Mouse (Mus musculus) intestine, embryonic 14.5 days (tissue): ENCODE results near the gene Lmod3. TPM values are rescaled to one million over a fixed set of nuclear protein-coding genes. Genes with fewer than 3 reads are reported as not detected.

Experiments used
- ATAC-seq: fragments of 200-750 bp; cut with Nextera tagmentation; replicated peaks from 2 replicates; pipeline ENCODE4 v1.8.0; 2017; ENCODE audit warnings: low read depth, moderate number of reproducible peaks, moderate TSS enrichment, moderate library complexity; ENCODE audit not compliant: low FRiP score, low TSS enrichment
- DNase-seq: peaks from one replicate; pipeline ENCODE4 v3.0.0-alpha.2; 2018; ENCODE audit warnings: low spot score
- H3K27ac ChIP-seq: fragments of 300-500 bp; sonication (generic); 2 replicates; pipeline ENCODE4 v1.5.1; 2014; ENCODE audit warnings: low read depth, mild to moderate bottlenecking, control low read depth
- H3K27me3 ChIP-seq: fragments of 300-500 bp; sonication (generic); replicated peaks from 2 replicates; pipeline ENCODE4 v1.6.1; 2014; ENCODE audit warnings: low read length, control low read depth; ENCODE audit not compliant: control insufficient read depth, insufficient read depth
- H3K36me3 ChIP-seq: fragments of 300-500 bp; sonication (generic); 2 replicates; pipeline ENCODE4 v1.6.1; 2014; ENCODE audit warnings: low read length, control low read depth; ENCODE audit not compliant: control insufficient read depth, insufficient read depth
- H3K4me1 ChIP-seq: fragments of 300-500 bp; sonication (generic); replicated peaks from 2 replicates; pipeline ENCODE4 v1.6.1; 2014; ENCODE audit warnings: low read length, control low read depth, mixed read lengths; ENCODE audit not compliant: control insufficient read depth, insufficient read depth
- H3K4me2 ChIP-seq: fragments of 300-500 bp; sonication (generic); 2 replicates; pipeline ENCODE4 v1.6.1; 2014; ENCODE audit warnings: low read length
- H3K4me3 ChIP-seq: fragments of 300-500 bp; sonication (generic); 2 replicates; pipeline ENCODE4 v1.5.1; 2014; ENCODE audit warnings: low read depth, low read length, control low read depth, mixed read lengths
- H3K9ac ChIP-seq: fragments of 300-500 bp; sonication (generic); 2 replicates; pipeline ENCODE4 v1.6.1; 2014; ENCODE audit warnings: mild to moderate bottlenecking, low read length
- H3K9me3 ChIP-seq: fragments of 300-500 bp; sonication (generic); 2 replicates; pipeline ENCODE4 v1.6.1; 2016; ENCODE audit warnings: low read length, control low read depth; ENCODE audit not compliant: control insufficient read depth
- WGBS: fragments of 180-500 bp; shearing (Covaris S2); extraction: QIAGEN DNeasy Blood & Tissue Kit; methylation state at CpG from one replicate; pipeline ENCODE4 v1.1.7; 2014; 5-methylcytosine and 5-hydroxymethylcytosine counted together
- polyA plus RNA-seq: library from polyadenylated mRNA; unstranded; fragments of >200 nt; fragmentation: Nextera tagmentation; extraction: Ambion mirVana; gene quantifications from 2 replicates; pipeline ENCODE4 v1.2.1, GENCODE M21; 2014

The Lmod3 gene
- polyA plus RNA-seq, 1 experiment from 2014 or later, result 0.11 TPM

DNA sequence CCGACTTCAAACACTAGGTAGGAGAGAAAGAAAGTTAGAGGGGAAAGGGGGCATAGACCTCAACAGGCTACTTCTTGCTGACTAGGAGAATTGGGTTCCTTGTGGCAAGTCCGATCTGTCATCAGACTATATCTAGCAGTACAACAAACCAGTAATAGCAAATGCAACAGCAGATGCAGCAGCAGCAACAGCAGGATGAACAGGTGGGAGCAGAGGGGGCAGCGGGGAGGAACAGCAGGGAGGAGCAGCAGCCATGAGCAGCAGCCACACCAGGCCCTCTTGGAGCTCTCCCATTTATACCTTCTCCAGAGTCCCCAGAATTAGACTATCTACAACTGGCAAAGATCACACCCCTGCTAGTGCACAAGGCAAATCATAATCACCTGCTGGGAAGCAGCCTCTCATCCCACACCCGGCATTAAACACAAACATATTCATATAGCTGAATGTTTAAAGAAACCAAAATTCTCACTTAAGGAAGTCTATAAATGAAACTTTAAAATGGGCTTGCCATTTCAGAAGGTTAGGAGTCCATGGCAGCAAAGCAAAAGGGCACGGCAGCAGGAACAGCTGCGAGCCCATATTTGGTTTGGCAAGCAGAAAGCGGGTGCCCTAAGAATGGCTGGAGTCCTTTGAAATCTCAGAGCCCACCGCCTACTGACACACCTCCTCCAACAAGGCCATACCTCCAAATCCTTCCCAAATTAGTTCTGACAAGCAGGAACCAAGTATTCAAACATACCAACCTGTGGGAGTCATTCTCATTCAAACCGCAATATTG is 25.3 kb downstream of the Lmod3 start:
- DNase-seq (no peak), ATAC-seq (no peak)
- H3K36me3 ChIP-seq, result peaks cover 21% of the 10 kb centered on the region
- H3K4me1 ChIP-seq, result peaks cover 1% of the 10 kb centered on the region; the same call in 1 of the 2 replicates
- H3K27me3 ChIP-seq, result no peaks in the 10 kb centered on the region
- H3K9me3 ChIP-seq, result no peaks in the 10 kb centered on the region
- H3K27ac ChIP-seq, result no peak overlapping the region
- H3K4me3 ChIP-seq, result no peak overlapping the region
- H3K9ac ChIP-seq, result no peak overlapping the region
- H3K4me2 ChIP-seq, result no peak overlapping the region
- WGBS, result 96% methylated on average over 9 of the region's 9 CpGs

- ATAC-seq, result no peak
- Histone ChIP-seq H3K4me3 (no peak overlapping the region), H3K4me1 (peaks cover 6% of the 10 kb centered on the region; the same call in 1 of the 2 replicates), H3K36me3 (peaks cover 16% of the 10 kb centered on the region), H3K27me3 (no peaks in the 10 kb centered on the region), H3K9ac (no peak overlapping the region), H3K27ac (no peak overlapping the region), H3K9me3 (no peaks in the 10 kb centered on the region), H3K4me2 (no peak overlapping the region)
- 43% methylated on average over 1 of the region's 1 CpGs for WGBS
- no peak for DNase-seq
Measured at GRCm38 (mm10) chr6:97226083-97226491, 26.5 kb downstream of the Lmod3 start.

GRCm38 (mm10) chr6:97224505-97224904 is 28.1 kb downstream of the Lmod3 start:
- H3K27me3 ChIP-seq, result no peaks in the 10 kb centered on the region
- WGBS, result 96% methylated on average over 8 of the region's 8 CpGs
- peaks cover 6% of the 10 kb centered on the region; the same call in 1 of the 2 replicates for H3K4me1 ChIP-seq
- DNase-seq, result no peak
- H3K9me3 ChIP-seq, result no peaks in the 10 kb centered on the region
- no peak overlapping the region for H3K27ac ChIP-seq
- peaks cover 1% of the 10 kb centered on the region; the same call in 1 of the 2 replicates for H3K36me3 ChIP-seq
- no peak for ATAC-seq
- H3K4me3 ChIP-seq, result no peak overlapping the region
- no peak overlapping the region for H3K9ac ChIP-seq
- no peak overlapping the region for H3K4me2 ChIP-seq

DNA sequence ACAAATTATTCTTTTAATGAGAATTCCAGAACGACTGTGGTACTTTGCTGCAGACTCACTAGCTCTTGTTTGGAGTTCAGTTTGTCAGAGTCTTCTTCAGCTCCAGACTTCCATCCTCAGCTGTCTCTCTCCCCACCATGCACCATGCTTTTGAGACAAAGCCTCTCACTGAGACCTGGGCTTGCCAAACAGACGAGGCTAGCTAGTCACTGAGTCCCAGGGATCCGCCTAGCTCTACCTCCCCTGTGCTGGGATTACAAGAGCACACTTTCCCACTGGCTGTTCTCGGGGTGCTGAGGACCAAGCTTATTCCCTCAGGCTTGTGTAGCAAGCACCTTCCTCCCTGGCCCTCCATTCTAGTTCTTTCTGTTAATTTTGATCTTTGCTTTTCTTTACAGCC is 29.0 kb downstream of the Lmod3 start:
- ATAC-seq, result no peak
- no peak overlapping the region for H3K4me2 ChIP-seq
- H3K36me3 ChIP-seq, result no peaks in the 10 kb centered on the region; the same call in 1 of the 2 replicates
- H3K9me3 ChIP-seq, result no peaks in the 10 kb centered on the region
- no peak for DNase-seq
- H3K27me3 ChIP-seq, result no peaks in the 10 kb centered on the region
- no peak overlapping the region for H3K4me3 ChIP-seq
- H3K9ac ChIP-seq, result no peak overlapping the region
- peaks cover 6% of the 10 kb centered on the region; the same call in 1 of the 2 replicates for H3K4me1 ChIP-seq
- 80% methylated on average over 4 of the region's 4 CpGs for WGBS
- no peak overlapping the region for H3K27ac ChIP-seq

- no peak overlapping the region for H3K4me2 ChIP-seq
- H3K4me1 ChIP-seq, result peaks cover 6% of the 10 kb centered on the region; the same call in 1 of the 2 replicates
- ATAC-seq (no peak), DNase-seq (no peak)
- H3K9me3 ChIP-seq, result no peaks in the 10 kb centered on the region
- H3K27me3 ChIP-seq, result no peaks in the 10 kb centered on the region
- H3K9ac ChIP-seq, result no peak overlapping the region
- WGBS, result 47% methylated on average over 5 of the region's 5 CpGs
- H3K36me3 ChIP-seq, result no peaks in the 10 kb centered on the region; the same call in 1 of the 2 replicates
- no peak overlapping the region for H3K4me3 ChIP-seq
- H3K27ac ChIP-seq, result no peak overlapping the region
Measured at GRCm38 (mm10) chr6:97222931-97223467, 29.6 kb downstream of the Lmod3 start.

DNA sequence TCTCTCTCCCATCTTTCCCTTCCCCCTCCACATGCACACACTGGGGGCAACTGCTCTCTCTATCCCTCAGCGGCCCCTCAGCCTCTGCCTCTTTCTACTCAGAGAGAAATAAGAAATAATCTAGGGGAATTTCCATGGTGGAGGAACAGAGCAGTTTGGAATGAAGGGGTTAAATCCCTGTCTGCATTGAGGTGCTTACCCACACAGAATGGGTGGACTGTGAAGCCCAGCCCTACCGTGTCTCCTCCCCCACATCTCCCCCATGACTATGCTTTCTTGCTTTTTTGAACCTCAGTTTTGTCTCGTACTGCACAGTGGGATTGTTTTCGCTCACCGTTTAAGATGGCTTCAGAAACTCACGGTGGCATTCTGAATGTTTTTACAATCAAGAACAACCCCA is 30.2 kb downstream of the Lmod3 start:
- H3K9me3 ChIP-seq, result no peaks in the 10 kb centered on the region
- DNase-seq, result no peak
- H3K36me3 ChIP-seq, result no peaks in the 10 kb centered on the region; the same call in 1 of the 2 replicates
- 63% methylated on average over 6 of the region's 6 CpGs for WGBS
- H3K9ac ChIP-seq, result no peak overlapping the region
- ATAC-seq, result no peak
- H3K4me2 ChIP-seq, result no peak overlapping the region
- H3K27me3 ChIP-seq, result no peaks in the 10 kb centered on the region
- no peak overlapping the region for H3K4me3 ChIP-seq
- peaks cover 6% of the 10 kb centered on the region; the same call in 1 of the 2 replicates for H3K4me1 ChIP-seq
- no peak overlapping the region for H3K27ac ChIP-seq

DNA sequence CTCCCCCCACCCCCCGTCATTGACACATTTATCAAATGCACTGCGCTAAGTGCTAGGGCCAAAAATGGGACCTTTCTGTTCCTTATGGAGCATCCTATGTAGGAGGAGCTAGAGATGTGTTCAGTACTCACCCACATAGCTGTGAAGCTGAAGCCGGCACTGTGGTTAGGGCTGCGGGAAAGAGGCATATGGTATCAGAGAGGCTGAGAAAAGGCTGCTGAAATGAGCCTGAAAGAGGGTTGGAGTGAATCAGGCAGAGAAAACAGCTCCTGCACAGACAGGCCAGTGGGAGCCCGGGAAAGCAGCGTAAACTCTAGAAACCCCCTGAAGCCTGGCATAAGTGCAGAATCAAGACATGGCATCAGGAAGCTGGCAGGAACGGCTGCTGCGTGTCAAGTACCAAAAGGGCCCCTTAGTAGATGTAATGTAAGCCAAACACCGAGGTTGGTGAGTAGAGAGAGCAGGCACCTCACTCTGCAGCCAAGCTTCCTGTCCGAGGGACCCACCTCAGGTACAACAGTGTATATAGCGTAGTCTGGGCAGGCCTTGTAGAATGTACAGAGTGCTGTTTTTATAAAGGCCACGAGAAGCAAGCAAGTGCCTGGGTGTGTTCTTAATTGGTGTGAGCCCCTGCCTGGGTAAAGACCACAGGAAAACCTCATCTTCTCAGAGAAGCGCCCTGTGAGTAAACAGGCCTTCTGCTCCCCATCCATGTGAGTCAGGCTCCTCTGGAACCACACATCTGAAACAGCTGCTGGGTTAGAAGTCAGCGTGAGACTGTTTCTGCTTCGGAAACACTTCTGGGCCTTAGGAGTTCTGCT is 31.1 kb downstream of the Lmod3 start:
- no peak for DNase-seq
- Histone ChIP-seq H3K9ac (no peak overlapping the region), H3K4me2 (no peak overlapping the region), H3K36me3 (no peaks in the 10 kb centered on the region; the same call in 1 of the 2 replicates), H3K4me1 (peaks cover 6% of the 10 kb centered on the region; the same call in 1 of the 2 replicates), H3K27me3 (no peaks in the 10 kb centered on the region), H3K27ac (no peak overlapping the region), H3K9me3 (no peaks in the 10 kb centered on the region), H3K4me3 (no peak overlapping the region)
- WGBS, result 65% methylated on average over 15 of the region's 15 CpGs
- ATAC-seq, result no peak

- no peaks in the 10 kb centered on the region for H3K27me3 ChIP-seq
- 58% methylated on average over 5 of the region's 5 CpGs for WGBS
- no peaks in the 10 kb centered on the region for H3K9me3 ChIP-seq
- DNase-seq (no peak), ATAC-seq (no peak)
- peaks cover 6% of the 10 kb centered on the region; the same call in 1 of the 2 replicates for H3K4me1 ChIP-seq
- H3K9ac ChIP-seq, result no peak overlapping the region
- no peak overlapping the region for H3K27ac ChIP-seq
- H3K36me3 ChIP-seq, result no peaks in the 10 kb centered on the region; the same call in 1 of the 2 replicates
- H3K4me2 ChIP-seq, result no peak overlapping the region
- H3K4me3 ChIP-seq, result no peak overlapping the region
Measured at GRCm38 (mm10) chr6:97220672-97221071, 31.9 kb downstream of the Lmod3 start.
